Mouse (Mus musculus): Measurements from ENCODE around the gene Fgb. TPM values are rescaled to one million over a fixed set of nuclear protein-coding genes. Genes with fewer than 3 reads are reported as not detected.

Fgb gene
- total and polyA plus RNA-seq, 2 experiments from 2014 or later = not detected

GRCm38 (mm10) chr3:83012636-83013035 is 37.0 kb downstream of the Fgb start:
- TF ChIP-seq CTCF (IDR thresholded peaks at IDR 0.05) = no peak
- Histone ChIP-seq H3K27ac (ENCODE audit: low read depth, low read length) (no peak overlapping the region), H3K27me3 (ENCODE audit: insufficient read depth, low read length) (no peaks in the 10 kb centered on the region), H3K9me3 (ENCODE audit: low read length) (no peaks in the 10 kb centered on the region), H3K36me3 (ENCODE audit: insufficient read depth, low read length) (no peaks in the 10 kb centered on the region), H3K4me2 (ENCODE audit: low read depth, low read length, poor library complexity, severe bottlenecking) (no peak overlapping the region), H3K4me1 (ENCODE audit: insufficient read depth, low read length) (no peaks in the 10 kb centered on the region), H3K4me3 (ENCODE audit: low read depth, low read length) (no peak overlapping the region), H3K9ac (replicated peaks; ENCODE audit: low read length, poor library complexity, severe bottlenecking) (no peak overlapping the region)
- no peak for ATAC-seq (ENCODE audit: low FRiP score)
- DNase-seq (ENCODE audit: low spot score) = no peak
- WGBS = 92% methylated on average over 19 of the region's 19 CpGs

GRCm38 (mm10) chr3:83011565-83011964 is 38.1 kb downstream of the Fgb start:
- DNase-seq (ENCODE audit: low spot score) (peak; percentile 22), ATAC-seq (ENCODE audit: low FRiP score) (no peak)
- Histone ChIP-seq H3K9ac (replicated peaks; ENCODE audit: low read length, poor library complexity, severe bottlenecking) (no peak overlapping the region), H3K27me3 (ENCODE audit: insufficient read depth, low read length) (no peaks in the 10 kb centered on the region), H3K4me3 (ENCODE audit: low read depth, low read length) (no peak overlapping the region), H3K27ac (ENCODE audit: low read depth, low read length) (no peak overlapping the region), H3K4me2 (ENCODE audit: low read depth, low read length, poor library complexity, severe bottlenecking) (no peak overlapping the region), H3K4me1 (ENCODE audit: insufficient read depth, low read length) (no peaks in the 10 kb centered on the region), H3K36me3 (ENCODE audit: insufficient read depth, low read length) (no peaks in the 10 kb centered on the region), H3K9me3 (ENCODE audit: low read length) (no peaks in the 10 kb centered on the region)
- 52% methylated on average over 4 of the region's 4 CpGs for WGBS
- TF ChIP-seq CTCF (IDR thresholded peaks at IDR 0.05) = no peak

- no peaks in the 10 kb centered on the region for H3K4me1 ChIP-seq (ENCODE audit: insufficient read depth, low read length)
- no peaks in the 10 kb centered on the region for H3K36me3 ChIP-seq (ENCODE audit: insufficient read depth, low read length)
- no peak overlapping the region for H3K27ac ChIP-seq (ENCODE audit: low read depth, low read length)
- no peaks in the 10 kb centered on the region for H3K27me3 ChIP-seq (ENCODE audit: insufficient read depth, low read length)
- DNase-seq (ENCODE audit: low spot score) (no peak), ATAC-seq (ENCODE audit: low FRiP score) (no peak)
- no peaks in the 10 kb centered on the region for H3K9me3 ChIP-seq (ENCODE audit: low read length)
- H3K9ac ChIP-seq (replicated peaks; ENCODE audit: low read length, poor library complexity, severe bottlenecking) = no peak overlapping the region
- no peak overlapping the region for H3K4me3 ChIP-seq (ENCODE audit: low read depth, low read length)
- 87% methylated on average over 4 of the region's 4 CpGs for WGBS
- no peak for TF ChIP-seq CTCF (IDR thresholded peaks at IDR 0.05)
- H3K4me2 ChIP-seq (ENCODE audit: low read depth, low read length, poor library complexity, severe bottlenecking) = no peak overlapping the region
Observed at GRCm38 (mm10) chr3:83011136-83011535, 38.5 kb downstream of the Fgb start.

GRCm38 (mm10) chr3:83010291-83010690 is 39.4 kb downstream of the Fgb start:
- H3K9ac ChIP-seq (replicated peaks; ENCODE audit: low read length, poor library complexity, severe bottlenecking) = no peak overlapping the region
- no peaks in the 10 kb centered on the region for H3K27me3 ChIP-seq (ENCODE audit: insufficient read depth, low read length)
- H3K9me3 ChIP-seq (ENCODE audit: low read length) = no peaks in the 10 kb centered on the region
- H3K27ac ChIP-seq (ENCODE audit: low read depth, low read length) = no peak overlapping the region
- H3K4me3 ChIP-seq (ENCODE audit: low read depth, low read length) = no peak overlapping the region
- TF ChIP-seq CTCF (IDR thresholded peaks at IDR 0.05) = no peak
- no peak for DNase-seq (ENCODE audit: low spot score)
- 81% methylated on average over 11 of the region's 11 CpGs for WGBS
- no peak for ATAC-seq (ENCODE audit: low FRiP score)
- no peaks in the 10 kb centered on the region for H3K4me1 ChIP-seq (ENCODE audit: insufficient read depth, low read length)
- H3K36me3 ChIP-seq (ENCODE audit: insufficient read depth, low read length) = no peaks in the 10 kb centered on the region
- H3K4me2 ChIP-seq (ENCODE audit: low read depth, low read length, poor library complexity, severe bottlenecking) = no peak overlapping the region

GRCm38 (mm10) chr3:83007557-83007956 is 42.1 kb downstream of the Fgb start, which contains the start of gene Fgg:
Gene Fgg, plus strand, starts transcription at chr3:83007724.
- 49% methylated on average over 7 of the region's 7 CpGs for WGBS
- TF ChIP-seq CTCF (IDR thresholded peaks at IDR 0.05) = no peak
- no peaks in the 10 kb centered on the region for H3K36me3 ChIP-seq (ENCODE audit: insufficient read depth, low read length)
- H3K4me2 ChIP-seq (ENCODE audit: low read depth, low read length, poor library complexity, severe bottlenecking) = no peak within 1 kb of the TSS
- no peaks in the 10 kb centered on the region for H3K27me3 ChIP-seq (ENCODE audit: insufficient read depth, low read length)
- no peaks in the 10 kb centered on the region for H3K4me1 ChIP-seq (ENCODE audit: insufficient read depth, low read length)
- DNase-seq (ENCODE audit: low spot score) (no peak), ATAC-seq (ENCODE audit: low FRiP score) (no peak)
- H3K9ac ChIP-seq (replicated peaks; ENCODE audit: low read length, poor library complexity, severe bottlenecking) = no peak within 1 kb of the TSS
- no peak within 1 kb of the TSS for H3K27ac ChIP-seq (ENCODE audit: low read depth, low read length)
- no peak within 1 kb of the TSS for H3K4me3 ChIP-seq (ENCODE audit: low read depth, low read length)
- H3K9me3 ChIP-seq (ENCODE audit: low read length) = no peaks in the 10 kb centered on the region

GRCm38 (mm10) chr3:83004801-83005200 is 44.9 kb downstream of the Fgb start:
- no peak for TF ChIP-seq CTCF (IDR thresholded peaks at IDR 0.05)
- H3K4me1 ChIP-seq (ENCODE audit: insufficient read depth, low read length) = no peaks in the 10 kb centered on the region
- H3K36me3 ChIP-seq (ENCODE audit: insufficient read depth, low read length) = no peaks in the 10 kb centered on the region
- WGBS = 91% methylated on average over 7 of the region's 7 CpGs
- H3K9me3 ChIP-seq (ENCODE audit: low read length) = no peaks in the 10 kb centered on the region
- H3K9ac ChIP-seq (replicated peaks; ENCODE audit: low read length, poor library complexity, severe bottlenecking) = no peak overlapping the region
- no peak for ATAC-seq (ENCODE audit: low FRiP score)
- no peaks in the 10 kb centered on the region for H3K27me3 ChIP-seq (ENCODE audit: insufficient read depth, low read length)
- H3K27ac ChIP-seq (ENCODE audit: low read depth, low read length) = no peak overlapping the region
- DNase-seq (ENCODE audit: low spot score) = no peak
- no peak overlapping the region for H3K4me2 ChIP-seq (ENCODE audit: low read depth, low read length, poor library complexity, severe bottlenecking)
- H3K4me3 ChIP-seq (ENCODE audit: low read depth, low read length) = no peak overlapping the region

All from midbrain, postnatal 0 days (tissue).